Mouse (Mus musculus) kidney, adult 2 months (tissue): ENCODE measurements around the gene Tmem179.

Experiments used
- CTCF ChIP-seq: fragments of 200-500 bp; conservative IDR thresholded peaks from 2 replicates; pipeline ENCODE4 v1.5.1; 2011; ENCODE audit warnings: low read depth, mild to moderate bottlenecking, control low read depth, low read length, moderate library complexity, mixed read lengths; ENCODE audit not compliant: insufficient read depth, insufficient read length
- POLR2A ChIP-seq: fragments of 200-500 bp; IDR thresholded peaks from one replicate; pipeline ENCODE4 v1.6.1; 2011; ENCODE audit warnings: low read depth, low read length, control low read depth

DNA sequence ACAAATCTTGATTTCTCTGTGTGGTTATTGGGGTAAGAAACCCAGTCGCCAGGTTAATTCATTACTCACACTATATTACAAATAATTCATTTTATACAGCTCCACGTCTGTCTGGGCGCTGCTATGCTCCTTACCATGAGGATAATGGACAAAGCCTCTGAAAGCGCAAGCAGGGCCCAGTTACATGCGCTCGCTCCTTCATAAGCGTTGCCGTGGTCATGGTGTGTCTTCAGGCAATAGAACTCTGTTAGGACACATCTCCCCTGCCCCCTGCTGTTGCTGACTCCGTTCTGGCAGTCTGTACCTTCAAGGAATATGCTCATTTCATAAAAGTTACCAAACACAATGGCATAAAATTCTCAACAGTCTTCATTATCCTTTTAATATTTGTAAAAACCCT is 64.7 kb downstream of the Tmem179 start:
- TF ChIP-seq CTCF (no peak), POLR2A (no peak)
